Mouse (Mus musculus): ENCODE data around the gene Tmem39a. TPM values are rescaled to one million over a fixed set of nuclear protein-coding genes. Genes with fewer than 3 reads are reported as not detected.

Tmem39a gene
- total and polyA plus RNA-seq, 2 experiments from 2014 or later = 13.2 to 25.5 TPM

DNA sequence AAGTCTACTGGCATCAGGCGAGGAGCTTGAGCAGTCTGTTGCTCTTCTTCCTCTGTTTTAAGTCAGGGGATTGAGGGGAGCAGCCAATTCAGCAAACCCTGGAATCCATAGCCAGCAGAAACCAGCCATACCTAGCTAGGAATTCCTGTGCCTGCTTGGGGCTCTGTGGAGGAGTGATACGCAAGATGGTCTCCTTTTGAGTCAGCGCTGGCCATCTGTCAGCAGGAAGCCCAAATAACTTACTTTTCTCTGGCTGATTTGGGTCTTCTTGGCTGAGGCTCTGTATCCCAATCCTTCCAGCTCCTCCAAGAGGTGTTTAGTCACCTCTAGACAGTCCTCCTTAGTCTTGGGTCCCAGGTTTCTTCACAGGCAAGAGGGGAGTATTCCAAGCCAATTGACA is 2.5 kb upstream of the Tmem39a start:
- WGBS = 88% methylated on average over 3 of the region's 3 CpGs
- Histone ChIP-seq H3K4me1 (ENCODE audit: insufficient read depth, low read length) (no peaks in the 10 kb centered on the region), H3K4me2 (ENCODE audit: low read depth, low read length, poor library complexity, severe bottlenecking) (no peak overlapping the region), H3K4me3 (ENCODE audit: low read depth, low read length) (no peak overlapping the region), H3K9me3 (ENCODE audit: low read length) (no peaks in the 10 kb centered on the region), H3K9ac (replicated peaks; ENCODE audit: low read length, poor library complexity, severe bottlenecking) (no peak overlapping the region), H3K27ac (ENCODE audit: low read depth, low read length) (no peak overlapping the region), H3K27me3 (ENCODE audit: insufficient read depth, low read length) (peaks cover 7% of the 10 kb centered on the region; the same call in 1 of the 2 replicates), H3K36me3 (ENCODE audit: insufficient read depth, low read length) (no peaks in the 10 kb centered on the region)
- no peak for TF ChIP-seq CTCF (IDR thresholded peaks at IDR 0.05)
- no peak for DNase-seq (ENCODE audit: low spot score)
- no peak for ATAC-seq (ENCODE audit: low FRiP score)

- peak overlapping the region; percentile 73 for H3K4me2 ChIP-seq (ENCODE audit: low read depth, low read length, poor library complexity, severe bottlenecking)
- ATAC-seq (ENCODE audit: low FRiP score) (peak; percentile 95), DNase-seq (ENCODE audit: low spot score) (peak; percentile 98)
- WGBS = 7% methylated on average over 37 of the region's 37 CpGs
- peak overlapping the region; percentile 90 for H3K4me3 ChIP-seq (ENCODE audit: low read depth, low read length)
- H3K27ac ChIP-seq (ENCODE audit: low read depth, low read length) = peak overlapping the region; percentile 82
- H3K36me3 ChIP-seq (ENCODE audit: insufficient read depth, low read length) = 0 out of 2 replicates have a peak, but pooled peaks cover 3% of the 10 kb centered on the region
- peak overlapping the region; percentile 88 for H3K9ac ChIP-seq (replicated peaks; ENCODE audit: low read length, poor library complexity, severe bottlenecking)
- no peaks in the 10 kb centered on the region; the same call in 1 of the 2 replicates for H3K27me3 ChIP-seq (ENCODE audit: insufficient read depth, low read length)
- no peak for TF ChIP-seq CTCF (IDR thresholded peaks at IDR 0.05)
- no peaks in the 10 kb centered on the region for H3K9me3 ChIP-seq (ENCODE audit: low read length)
- no peaks in the 10 kb centered on the region for H3K4me1 ChIP-seq (ENCODE audit: insufficient read depth, low read length)
These were observed 3.9 kb downstream of the Tmem39a start for GRCm38 (mm10) chr16:38562131-38562967.

GRCm38 (mm10) chr16:38562968-38563327 is 4.5 kb downstream of the Tmem39a start:
- peak overlapping the region; percentile 88 for H3K9ac ChIP-seq (replicated peaks; ENCODE audit: low read length, poor library complexity, severe bottlenecking)
- peak; percentile 66; the same call in 1 of the 2 replicates for ATAC-seq (ENCODE audit: low FRiP score)
- peak overlapping the region; percentile 73 for H3K4me2 ChIP-seq (ENCODE audit: low read depth, low read length, poor library complexity, severe bottlenecking)
- no peaks in the 10 kb centered on the region for H3K9me3 ChIP-seq (ENCODE audit: low read length)
- 0% methylated on average over 25 of the region's 25 CpGs for WGBS
- TF ChIP-seq CTCF (IDR thresholded peaks at IDR 0.05) = no peak
- H3K27ac ChIP-seq (ENCODE audit: low read depth, low read length) = peak overlapping the region; percentile 82
- H3K4me1 ChIP-seq (ENCODE audit: insufficient read depth, low read length) = no peaks in the 10 kb centered on the region
- no peak for DNase-seq (ENCODE audit: low spot score)
- no peaks in the 10 kb centered on the region; the same call in 1 of the 2 replicates for H3K27me3 ChIP-seq (ENCODE audit: insufficient read depth, low read length)
- H3K36me3 ChIP-seq (ENCODE audit: insufficient read depth, low read length) = peaks cover 6% of the 10 kb centered on the region; the same call in 1 of the 2 replicates
- H3K4me3 ChIP-seq (ENCODE audit: low read depth, low read length) = peak overlapping the region; percentile 90

DNA sequence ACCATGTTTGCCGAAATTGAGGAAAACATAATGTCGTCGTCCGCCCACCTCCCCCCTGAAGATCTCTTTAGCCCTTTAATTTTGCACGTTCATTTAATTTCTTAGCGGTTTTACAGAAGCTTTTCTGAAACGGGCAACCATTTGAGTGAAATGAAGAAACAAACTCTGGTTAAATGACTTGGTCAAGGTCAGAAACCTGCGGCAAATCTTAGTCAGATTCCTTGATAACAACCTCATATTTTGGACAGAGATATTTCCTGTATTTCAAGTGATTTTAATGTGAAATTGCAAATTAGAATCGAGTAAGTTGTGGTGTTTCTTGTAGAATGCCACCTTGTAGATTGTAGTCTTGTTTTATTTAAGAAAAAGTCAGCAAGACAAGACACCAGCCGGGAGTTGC is 5.0 kb downstream of the Tmem39a start:
- ATAC-seq (ENCODE audit: low FRiP score) = no peak

GRCm38 (mm10) chr16:38568192-38568591 is 9.7 kb downstream of the Tmem39a start:
- no peak for ATAC-seq (ENCODE audit: low FRiP score)

More for the DNA sequence above, 5.0 kb downstream of the Tmem39a start:
- no peaks in the 10 kb centered on the region for H3K9me3 ChIP-seq (ENCODE audit: low read length)
- TF ChIP-seq CTCF (IDR thresholded peaks at IDR 0.05) = no peak
- no peak for DNase-seq (ENCODE audit: low spot score)
- H3K36me3 ChIP-seq (ENCODE audit: insufficient read depth, low read length) = peaks cover 6% of the 10 kb centered on the region; the same call in 1 of the 2 replicates
- 41% methylated on average over 10 of the region's 10 CpGs for WGBS
- peak overlapping the region; percentile 88 for H3K9ac ChIP-seq (replicated peaks; ENCODE audit: low read length, poor library complexity, severe bottlenecking)
- peak overlapping the region; percentile 90 for H3K4me3 ChIP-seq (ENCODE audit: low read depth, low read length)
- H3K4me1 ChIP-seq (ENCODE audit: insufficient read depth, low read length) = no peaks in the 10 kb centered on the region
- H3K27me3 ChIP-seq (ENCODE audit: insufficient read depth, low read length) = no peaks in the 10 kb centered on the region; the same call in 1 of the 2 replicates
- no peak overlapping the region for H3K27ac ChIP-seq (ENCODE audit: low read depth, low read length)
- H3K4me2 ChIP-seq (ENCODE audit: low read depth, low read length, poor library complexity, severe bottlenecking) = peak overlapping the region; percentile 73

DNA sequence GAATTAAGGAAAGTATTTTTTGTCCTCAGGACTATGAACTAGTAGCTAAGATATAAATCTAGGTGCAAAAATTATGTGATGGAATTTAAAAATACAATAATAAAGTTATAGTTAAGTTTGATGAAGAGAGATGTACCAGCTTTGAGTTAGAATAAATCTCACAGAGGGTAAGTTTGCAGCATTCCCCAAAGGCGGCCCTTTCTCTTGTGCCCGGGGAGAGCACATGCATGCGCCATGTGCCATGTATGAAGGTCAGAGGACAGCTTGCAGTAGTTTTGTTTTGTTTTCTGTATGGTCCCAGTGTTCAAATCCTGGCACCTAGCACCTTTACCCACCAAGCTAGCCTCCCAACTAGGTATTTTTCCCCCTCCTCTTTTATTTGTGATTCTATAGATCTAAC is 13.0 kb downstream of the Tmem39a start:
- Histone ChIP-seq H3K36me3 (ENCODE audit: insufficient read depth, low read length) (peaks cover 12% of the 10 kb centered on the region), H3K4me1 (ENCODE audit: insufficient read depth, low read length) (no peaks in the 10 kb centered on the region), H3K27ac (ENCODE audit: low read depth, low read length) (no peak overlapping the region), H3K4me2 (ENCODE audit: low read depth, low read length, poor library complexity, severe bottlenecking) (no peak overlapping the region), H3K9me3 (ENCODE audit: low read length) (no peaks in the 10 kb centered on the region), H3K4me3 (ENCODE audit: low read depth, low read length) (no peak overlapping the region), H3K9ac (replicated peaks; ENCODE audit: low read length, poor library complexity, severe bottlenecking) (no peak overlapping the region), H3K27me3 (ENCODE audit: insufficient read depth, low read length) (no peaks in the 10 kb centered on the region)
- 97% methylated on average over 3 of the region's 3 CpGs for WGBS
- no peak for DNase-seq (ENCODE audit: low spot score)
- TF ChIP-seq CTCF (IDR thresholded peaks at IDR 0.05) = no peak
- ATAC-seq (ENCODE audit: low FRiP score) = no peak

More at GRCm38 (mm10) chr16:38568192-38568591, 9.7 kb downstream of the Tmem39a start:
- no peak for DNase-seq (ENCODE audit: low spot score)
- TF ChIP-seq CTCF (IDR thresholded peaks at IDR 0.05) = no peak
- Histone ChIP-seq H3K9me3 (ENCODE audit: low read length) (no peaks in the 10 kb centered on the region), H3K4me3 (ENCODE audit: low read depth, low read length) (no peak overlapping the region), H3K27me3 (ENCODE audit: insufficient read depth, low read length) (no peaks in the 10 kb centered on the region), H3K27ac (ENCODE audit: low read depth, low read length) (no peak overlapping the region), H3K4me2 (ENCODE audit: low read depth, low read length, poor library complexity, severe bottlenecking) (no peak overlapping the region), H3K36me3 (ENCODE audit: insufficient read depth, low read length) (peaks cover 6% of the 10 kb centered on the region; the same call in 1 of the 2 replicates), H3K9ac (replicated peaks; ENCODE audit: low read length, poor library complexity, severe bottlenecking) (no peak overlapping the region), H3K4me1 (ENCODE audit: insufficient read depth, low read length) (no peaks in the 10 kb centered on the region)
- WGBS = 96% methylated on average over 5 of the region's 5 CpGs
